Mouse (Mus musculus) forelimb bud, embryonic 11.5 days (tissue): ENCODE results near the gene Rnf157.

Source experiments
- DNase-seq: peaks from one replicate; pipeline ENCODE4 v3.0.0-alpha.2; 2012; ENCODE audit warnings: low read depth, low spot score

The Rnf157 gene

DNA sequence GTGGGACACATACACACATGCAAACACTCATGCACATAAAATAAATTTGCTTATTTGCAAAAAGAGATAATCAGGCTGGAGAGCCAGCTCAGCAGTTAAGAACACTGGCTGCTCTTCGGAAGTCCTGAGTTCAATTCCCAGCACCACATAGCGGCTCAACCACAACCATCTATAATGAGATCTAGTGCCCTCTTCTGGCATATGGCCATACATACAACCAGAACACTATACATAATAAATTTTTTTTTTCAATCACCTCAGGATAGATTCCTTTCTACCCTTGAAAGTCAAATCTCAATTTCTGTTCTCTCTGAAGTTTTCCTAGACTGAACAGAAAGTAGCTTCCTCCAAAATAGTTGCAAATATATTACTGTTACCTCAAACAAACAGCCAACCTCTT lies 107.4 kb downstream of the Rnf157 start:
- DNase-seq: no peak

GRCm38 (mm10) chr11:116298621-116299020 lies 114.2 kb downstream of the Rnf157 start:
- no peak for DNase-seq

DNA sequence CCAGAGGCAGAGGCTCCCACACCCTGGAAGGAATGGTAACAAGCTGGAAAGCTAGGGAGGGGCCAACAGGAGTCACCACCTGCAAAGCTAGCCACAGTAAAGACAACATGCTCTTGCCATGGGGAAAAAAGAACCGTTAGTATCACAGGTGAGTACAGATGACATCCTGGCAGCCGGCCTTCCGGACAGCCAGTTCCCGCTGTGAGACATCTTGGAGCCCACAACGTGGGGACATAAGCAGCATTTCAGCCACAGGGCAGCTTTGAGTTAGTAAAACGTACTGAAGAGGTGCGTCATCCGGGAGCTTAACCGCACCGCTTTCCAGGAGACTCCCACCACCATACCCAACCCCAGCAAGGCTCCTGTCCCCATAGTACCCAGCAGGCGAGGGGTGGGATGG lies 114.6 kb downstream of the Rnf157 start:
- no peak for DNase-seq

DNA sequence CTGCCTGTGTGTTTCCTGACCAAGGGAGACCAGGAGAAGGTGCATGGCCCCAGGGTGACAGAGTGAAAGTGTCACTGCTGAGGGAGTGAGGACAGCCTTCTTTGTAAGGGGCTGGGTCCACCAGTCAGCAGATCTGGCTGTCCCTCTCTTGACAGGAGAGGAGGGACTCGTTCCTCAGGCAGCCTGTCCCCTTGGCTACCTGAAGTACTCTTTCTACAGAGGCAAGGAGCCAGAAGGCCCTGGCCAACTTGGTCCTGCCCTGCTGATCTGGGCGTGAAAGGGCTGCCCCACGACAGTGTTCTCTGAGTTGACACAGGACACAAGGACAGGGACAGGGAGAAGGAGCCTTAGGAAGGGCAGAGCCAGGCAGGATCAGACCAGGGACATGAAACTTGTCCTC lies 115.8 kb downstream of the Rnf157 start:
- no peak for DNase-seq

DNA sequence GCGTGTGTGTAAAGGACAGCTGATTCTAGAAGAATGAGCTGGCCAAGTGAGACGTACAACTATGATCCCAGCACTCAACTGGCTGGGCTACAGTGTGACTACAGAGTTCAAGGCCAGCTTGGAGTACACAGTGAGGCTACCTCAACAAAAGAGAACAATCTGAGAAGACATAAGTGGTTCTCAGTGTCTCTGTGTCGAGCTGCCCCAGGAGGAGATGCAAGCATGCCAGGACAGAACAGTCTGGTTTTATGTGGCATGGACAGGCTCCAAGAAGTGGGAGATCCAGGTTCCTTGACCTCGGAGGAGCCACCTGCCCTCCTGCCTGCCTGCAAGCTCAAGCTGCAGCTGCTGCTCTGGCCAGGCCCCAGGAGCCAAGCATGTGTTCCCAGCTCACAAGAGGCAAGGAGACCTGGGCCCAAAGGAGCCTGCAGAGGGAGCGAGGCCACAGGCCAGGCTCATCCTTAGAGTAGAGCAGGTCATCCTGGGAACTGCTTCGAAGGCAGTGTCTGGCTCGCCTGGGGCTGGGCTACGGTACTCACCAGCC lies 116.6 kb downstream of the Rnf157 start:
- no peak for DNase-seq

DNA sequence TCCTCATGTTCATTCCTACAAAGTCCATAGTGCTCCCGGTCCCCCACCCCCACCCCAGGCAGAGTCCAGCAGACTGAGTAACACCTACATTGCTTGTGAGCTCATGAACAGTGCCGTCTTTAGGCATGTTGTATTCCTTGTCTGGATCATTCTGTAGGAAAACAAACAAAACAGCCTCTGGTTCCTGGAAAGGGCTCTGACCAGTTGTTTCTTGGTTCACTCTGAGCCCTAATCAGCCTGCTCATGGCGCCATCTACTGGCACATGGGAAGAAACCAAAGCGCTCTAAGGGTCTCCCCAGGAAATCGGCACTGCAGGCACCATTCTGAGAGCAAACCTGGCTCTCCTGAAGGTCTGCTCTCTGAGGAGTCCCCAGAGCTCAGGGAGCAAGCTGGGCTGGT lies 118.5 kb downstream of the Rnf157 start:
- DNase-seq: peak; percentile 76

GRCm38 (mm10) chr11:116293538-116294137 lies 119.2 kb downstream of the Rnf157 start:
- DNase-seq: no peak

GRCm38 (mm10) chr11:116292401-116292800 lies 120.4 kb downstream of the Rnf157 start:
- no peak for DNase-seq

DNA sequence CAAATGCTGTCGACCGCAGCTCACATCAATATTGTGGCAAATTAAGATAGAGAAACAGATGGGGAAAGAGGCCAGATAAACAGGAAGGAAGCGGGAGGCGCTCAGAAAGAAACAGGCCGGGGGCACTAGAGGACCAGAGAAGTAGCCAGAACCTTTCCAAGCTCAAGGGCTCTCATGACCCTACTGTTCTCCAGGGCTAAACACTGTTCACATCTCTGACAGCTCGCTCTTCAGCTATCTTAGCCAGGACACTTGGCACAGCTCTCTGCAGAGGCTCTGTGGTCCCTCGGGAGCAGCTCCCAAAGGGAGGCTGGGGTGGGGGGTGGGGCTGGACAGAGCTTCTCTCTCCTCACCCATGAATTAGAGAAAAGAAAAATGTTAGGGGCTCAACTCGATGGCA lies 122.3 kb downstream of the Rnf157 start:
- no peak for DNase-seq

- no peak for DNase-seq
Observed at GRCm38 (mm10) chr11:116287351-116287750, 125.5 kb downstream of the Rnf157 start.
